Mouse (Mus musculus): ENCODE results near the gene Zfand2a.

DNA sequence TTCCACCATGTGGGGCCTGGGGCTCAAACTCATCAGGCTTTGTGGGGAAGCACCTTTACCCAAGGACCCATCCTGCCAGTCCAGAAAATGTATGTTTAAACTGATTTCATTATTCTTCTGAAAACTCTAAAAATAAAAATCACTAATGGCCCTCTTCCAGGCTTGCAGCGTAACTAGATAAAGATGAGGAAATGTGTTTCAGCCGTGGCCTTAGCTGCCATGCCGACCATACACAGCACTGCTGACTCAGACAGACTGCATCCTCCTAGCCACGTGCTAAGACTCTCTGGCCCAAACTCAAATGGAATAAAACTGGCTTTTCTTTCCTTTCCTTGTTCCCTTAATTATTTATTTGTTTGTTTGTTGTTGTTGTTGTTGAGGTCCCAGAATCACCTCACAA, 19.5 kb downstream of the Zfand2a start:
- TF ChIP-seq GATA1 (IDR thresholded peaks at IDR 0.05; ENCODE audit: low read length) (no peak), TAL1 (IDR thresholded peaks at IDR 0.05; ENCODE audit: low read length) (no peak)

Data from erythroblast, embryonic 14.5 days (primary cell).